Mouse (Mus musculus): ENCODE data around the gene Rin1. TPM values are rescaled to one million over a fixed set of nuclear protein-coding genes. Genes with fewer than 3 reads are reported as not detected.

The Rin1 gene
- total RNA-seq, 1 experiment: 16.5 TPM

- no peak for DNase-seq (ENCODE audit: low read depth, low spot score)
- TF ChIP-seq ZC3H11A (IDR thresholded peaks at IDR 0.05; ENCODE audit: borderline replicate concordance, low read depth, low read length) (no peak), HCFC1 (IDR thresholded peaks at IDR 0.05; ENCODE audit: borderline replicate concordance, insufficient read depth, low read length) (no peak), ZNF384 (IDR thresholded peaks at IDR 0.05; ENCODE audit: low read depth, low read length) (no peak), MAFK (IDR thresholded peaks at IDR 0.05; ENCODE audit: insufficient read depth, low read depth, low read length) (no peak), CHD2 (IDR thresholded peaks at IDR 0.05; ENCODE audit: low read depth, low read length) (no peak)
- in situ Hi-C loops (cut with MboI; ENCODE audit: low sequenced_read_pairs in 2 of 2, unreplicated experiment in 2 of 2): no loop called here
Observed at GRCm38 (mm10) chr19:5017611-5018010, 32.7 kb upstream of the Rin1 start.

DNA sequence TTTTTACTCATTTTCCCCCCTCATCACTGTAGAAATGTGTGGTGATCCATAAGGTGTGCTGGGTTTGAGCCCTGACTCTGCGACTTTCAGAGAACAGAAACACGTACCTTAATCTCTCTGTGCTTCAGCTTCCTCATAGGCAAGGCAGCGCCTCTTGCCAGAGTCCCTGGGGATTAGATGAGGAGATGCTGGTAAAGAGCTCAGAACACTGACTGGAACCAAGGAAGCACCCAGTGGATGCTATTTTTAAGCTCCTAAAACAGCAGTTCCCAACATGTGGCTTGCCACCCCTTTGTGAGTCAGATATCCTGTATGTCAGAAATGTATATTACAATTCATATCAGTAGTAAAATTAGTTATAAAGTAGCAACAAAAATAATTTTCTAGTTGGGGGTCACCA lies 32.1 kb upstream of the Rin1 start:
- Histone ChIP-seq H3K27ac (ENCODE audit: insufficient read depth, low read depth, low read length, poor library complexity, severe bottlenecking) (no peak overlapping the region), H3K4me1 (ENCODE audit: control insufficient read depth in 2 of 2, insufficient read depth in 2 of 2, low read length in 2 of 2, poor library complexity in 1 of 2) (peaks cover 6 to 19% of the 10 kb centered on the region in 2 experiments), H3K9me3 (ENCODE audit: control insufficient read depth, insufficient read depth, low read depth, low read length) (no peaks in the 10 kb centered on the region), H3K36me3 (ENCODE audit: control insufficient read depth, insufficient read depth, low read length, poor library complexity, severe bottlenecking) (no peaks in the 10 kb centered on the region), H3K4me3 (ENCODE audit: insufficient read depth in 1 of 2, low read depth in 1 of 2, low read length in 2 of 2, poor library complexity in 1 of 2, severe bottlenecking in 1 of 2) (no peak overlapping the region), H3K9ac (ENCODE audit: insufficient read depth, low read depth, low read length, poor library complexity, severe bottlenecking) (peak overlapping the region; percentile 30; the same call in 1 of the 2 replicates)
- DNase-seq (ENCODE audit: low read depth, low spot score): no peak
- in situ Hi-C loops (cut with MboI; ENCODE audit: low sequenced_read_pairs in 2 of 2, unreplicated experiment in 2 of 2): no loop called here
- TF ChIP-seq ZC3H11A (IDR thresholded peaks at IDR 0.05; ENCODE audit: borderline replicate concordance, low read depth, low read length) (no peak), CHD2 (IDR thresholded peaks at IDR 0.05; ENCODE audit: low read depth, low read length) (no peak), MAFK (IDR thresholded peaks at IDR 0.05; ENCODE audit: insufficient read depth, low read depth, low read length) (no peak), HCFC1 (IDR thresholded peaks at IDR 0.05; ENCODE audit: borderline replicate concordance, insufficient read depth, low read length) (no peak), ZNF384 (IDR thresholded peaks at IDR 0.05; ENCODE audit: low read depth, low read length) (no peak)

More at GRCm38 (mm10) chr19:5017611-5018010, 32.7 kb upstream of the Rin1 start:
- Histone ChIP-seq H3K4me1 (ENCODE audit: control insufficient read depth in 2 of 2, insufficient read depth in 2 of 2, low read length in 2 of 2, poor library complexity in 1 of 2) (peaks cover 4 to 20% of the 10 kb centered on the region in 2 experiments), H3K9me3 (ENCODE audit: control insufficient read depth, insufficient read depth, low read depth, low read length) (no peaks in the 10 kb centered on the region), H3K9ac (ENCODE audit: insufficient read depth, low read depth, low read length, poor library complexity, severe bottlenecking) (no peak overlapping the region; the same call in 1 of the 2 replicates), H3K36me3 (ENCODE audit: control insufficient read depth, insufficient read depth, low read length, poor library complexity, severe bottlenecking) (no peaks in the 10 kb centered on the region), H3K4me3 (ENCODE audit: insufficient read depth in 1 of 2, low read depth in 1 of 2, low read length in 2 of 2, poor library complexity in 1 of 2, severe bottlenecking in 1 of 2) (no peak overlapping the region), H3K27ac (ENCODE audit: insufficient read depth, low read depth, low read length, poor library complexity, severe bottlenecking) (no peak overlapping the region)

GRCm38 (mm10) chr19:5021416-5021815 lies 28.9 kb upstream of the Rin1 start:
- Histone ChIP-seq H3K9me3 (ENCODE audit: control insufficient read depth, insufficient read depth, low read depth, low read length) (no peaks in the 10 kb centered on the region), H3K27ac (ENCODE audit: insufficient read depth, low read depth, low read length, poor library complexity, severe bottlenecking) (no peak overlapping the region), H3K4me3 (ENCODE audit: insufficient read depth in 1 of 2, low read depth in 1 of 2, low read length in 2 of 2, poor library complexity in 1 of 2, severe bottlenecking in 1 of 2) (no peak overlapping the region), H3K36me3 (ENCODE audit: control insufficient read depth, insufficient read depth, low read length, poor library complexity, severe bottlenecking) (peaks cover 7% of the 10 kb centered on the region; the same call in 1 of the 2 replicates), H3K4me1 (ENCODE audit: control insufficient read depth in 2 of 2, insufficient read depth in 2 of 2, low read length in 2 of 2, poor library complexity in 1 of 2) (peaks cover 6 to 10% of the 10 kb centered on the region in 2 experiments), H3K9ac (ENCODE audit: insufficient read depth, low read depth, low read length, poor library complexity, severe bottlenecking) (no peak overlapping the region)
- TF ChIP-seq ZC3H11A (IDR thresholded peaks at IDR 0.05; ENCODE audit: borderline replicate concordance, low read depth, low read length) (no peak), CHD2 (IDR thresholded peaks at IDR 0.05; ENCODE audit: low read depth, low read length) (no peak), ZNF384 (IDR thresholded peaks at IDR 0.05; ENCODE audit: low read depth, low read length) (no peak), HCFC1 (IDR thresholded peaks at IDR 0.05; ENCODE audit: borderline replicate concordance, insufficient read depth, low read length) (no peak), MAFK (IDR thresholded peaks at IDR 0.05; ENCODE audit: insufficient read depth, low read depth, low read length) (no peak)
- no peak for DNase-seq (ENCODE audit: low read depth, low spot score)
- in situ Hi-C loops (cut with MboI; ENCODE audit: low sequenced_read_pairs in 2 of 2, unreplicated experiment in 2 of 2): no loop called here

DNA sequence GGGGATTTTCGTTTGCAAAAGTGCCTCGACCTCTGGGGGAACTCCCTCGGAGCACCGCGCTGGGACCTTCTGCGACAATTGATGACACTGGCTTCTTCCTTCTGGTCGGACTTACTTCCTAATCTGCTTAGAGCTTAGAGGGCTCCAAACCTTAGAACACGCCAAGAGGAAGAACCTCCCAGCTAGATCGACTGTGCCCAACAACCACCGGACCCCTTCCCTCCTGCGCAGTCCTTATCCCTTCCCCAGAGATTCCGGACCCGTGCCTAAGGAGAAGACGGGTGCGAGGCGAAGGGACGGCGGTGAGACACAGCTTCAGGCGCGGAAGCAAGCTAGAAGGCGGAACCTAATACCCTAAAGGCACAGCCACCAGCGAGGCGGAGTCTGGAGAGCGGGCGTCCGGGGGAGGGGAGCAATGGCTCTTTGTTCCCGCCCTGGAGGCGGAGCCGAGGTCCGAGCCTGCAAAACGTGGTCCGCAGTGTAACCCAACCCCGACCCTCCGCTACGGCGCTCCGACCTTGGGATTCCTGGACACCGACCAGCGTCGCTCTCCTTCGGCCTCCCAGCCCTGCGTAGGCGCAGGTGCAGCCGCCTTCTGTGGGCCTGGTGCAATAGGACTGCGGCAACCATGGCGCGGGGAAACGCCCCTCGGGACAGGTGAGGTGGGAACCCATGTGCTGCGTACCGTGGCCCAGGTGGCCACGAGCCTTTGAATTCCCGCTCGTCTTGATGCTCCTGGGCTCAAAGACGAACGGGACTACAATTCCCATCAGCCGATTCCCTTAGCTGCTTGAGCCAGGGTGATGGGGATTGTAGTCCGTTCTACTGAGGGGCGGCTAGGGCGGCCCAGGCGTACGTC lies 26.4 kb upstream of the Rin1 start, which contains the start of gene Slc29a2:
Gene Slc29a2, plus strand, starts transcription at position 240 of the 859 bp plus-strand sequence.
- H3K4me1 ChIP-seq (ENCODE audit: control insufficient read depth in 2 of 2, insufficient read depth in 2 of 2, low read length in 2 of 2, poor library complexity in 1 of 2): peaks cover 3 to 6% of the 10 kb centered on the region in 2 experiments; a peak in 2 of 4 replicates

More for the DNA sequence above, 26.4 kb upstream of the Rin1 start, which contains the start of gene Slc29a2:
- Histone ChIP-seq H3K9me3 (ENCODE audit: control insufficient read depth, insufficient read depth, low read depth, low read length) (no peaks in the 10 kb centered on the region), H3K27ac (ENCODE audit: insufficient read depth, low read depth, low read length, poor library complexity, severe bottlenecking) (peak within 1 kb of the TSS; percentile 68; the same call in 1 of the 2 replicates), H3K4me3 (ENCODE audit: insufficient read depth in 1 of 2, low read depth in 1 of 2, low read length in 2 of 2, poor library complexity in 1 of 2, severe bottlenecking in 1 of 2) (peak within 1 kb of the TSS; percentile 80 to 85), H3K36me3 (ENCODE audit: control insufficient read depth, insufficient read depth, low read length, poor library complexity, severe bottlenecking) (peaks cover 27% of the 10 kb centered on the region), H3K9ac (ENCODE audit: insufficient read depth, low read depth, low read length, poor library complexity, severe bottlenecking) (peak within 1 kb of the TSS; percentile 88)
- DNase-seq (ENCODE audit: low read depth, low spot score): peak; percentile 96
- TF ChIP-seq CHD2 (IDR thresholded peaks at IDR 0.05; ENCODE audit: low read depth, low read length) (peak; percentile 27; the same call in 1 of the 2 replicates), MAFK (IDR thresholded peaks at IDR 0.05; ENCODE audit: insufficient read depth, low read depth, low read length) (no peak), ZNF384 (IDR thresholded peaks at IDR 0.05; ENCODE audit: low read depth, low read length) (no peak), ZC3H11A (IDR thresholded peaks at IDR 0.05; ENCODE audit: borderline replicate concordance, low read depth, low read length) (no peak), HCFC1 (IDR thresholded peaks at IDR 0.05; ENCODE audit: borderline replicate concordance, insufficient read depth, low read length) (peak; percentile 100)
- in situ Hi-C loops (cut with MboI; ENCODE audit: low sequenced_read_pairs in 2 of 2, unreplicated experiment in 2 of 2): no loop called here

Measured in ES-E14 (cell line).